Mouse (Mus musculus): ENCODE measurements around the gene Pfkm.

GRCm38 (mm10) chr15:98154146-98154545 lies 61.8 kb downstream of the Pfkm start:
- TF ChIP-seq POLR2A (IDR thresholded peaks at IDR 0.05; ENCODE audit: low read depth, low read length) (no peak), CTCF (IDR thresholded peaks at IDR 0.05; ENCODE audit: extremely low read depth, insufficient read depth, insufficient read length, insufficient replicate concordance) (no peak)
